In the genomic region with DNA sequence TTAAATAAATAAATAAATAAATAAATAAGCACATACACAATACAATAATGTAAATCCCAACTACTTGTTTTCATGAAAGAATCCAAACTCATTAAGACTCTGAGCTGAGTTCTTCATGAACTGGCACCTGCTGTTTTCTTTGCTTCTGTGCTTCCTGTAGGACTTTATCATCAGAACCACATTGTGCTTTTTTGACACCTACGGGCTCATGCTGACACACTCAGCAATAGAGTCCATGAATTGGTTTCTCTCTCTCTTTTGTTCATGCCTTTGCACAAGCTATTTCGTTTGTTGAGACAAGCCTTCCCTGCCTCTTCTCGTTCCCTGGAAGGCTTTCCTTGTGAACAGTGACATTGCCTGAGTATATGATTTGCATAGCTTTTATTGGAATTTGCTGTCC, we compare ENCODE assay signal across 34 mouse cellular contexts. TPM values are rescaled to one million over a fixed set of nuclear protein-coding genes. Genes with fewer than 3 reads are reported as not detected.
"Had no signal": no experiment of that assay in that cellular context is flagged by ENCODE, and none has a peak within 500 bp of the region (broad histone marks: within the 10 kb centered on the region; RNA-seq: fewer than 3 reads in every experiment).

No protein-coding gene starts in this region.

- H3K36me3 ChIP-seq: heart, embryonic 10.5 days; heart, embryonic 12.5 days; heart, embryonic 13.5 days; heart, embryonic 15.5 days; hindbrain, embryonic 10.5 days; hindbrain, embryonic 12.5 days; hindbrain, embryonic 13.5 days; hindbrain, embryonic 15.5 days; intestine, embryonic 15.5 days; kidney, embryonic 15.5 days had no signal

- H3K4me3 ChIP-seq: heart, embryonic 10.5 days; heart, embryonic 12.5 days; heart, embryonic 13.5 days; heart, embryonic 15.5 days; hindbrain, embryonic 10.5 days; hindbrain, embryonic 12.5 days; hindbrain, embryonic 13.5 days; hindbrain, embryonic 15.5 days; intestine, embryonic 15.5 days; kidney, embryonic 15.5 days; layer of hippocampus, adult 2 months had no signal

- H3K27me3 ChIP-seq: heart, embryonic 12.5 days; heart, embryonic 13.5 days; heart, embryonic 15.5 days; hindbrain, embryonic 12.5 days; hindbrain, embryonic 13.5 days; hindbrain, embryonic 15.5 days; intestine, embryonic 15.5 days; kidney, embryonic 15.5 days had no signal

- H3K27ac ChIP-seq: heart, embryonic 10.5 days; heart, embryonic 13.5 days; heart, embryonic 15.5 days; hindbrain, embryonic 10.5 days; hindbrain, embryonic 12.5 days; hindbrain, embryonic 13.5 days; hindbrain, embryonic 14.5 days; hindbrain, embryonic 15.5 days; hindbrain, postnatal 0 days; intestine, embryonic 15.5 days; kidney, embryonic 15.5 days; kidney, postnatal 0 days; layer of hippocampus, adult 2 months had no signal

- H3K4me1 ChIP-seq: heart, embryonic 10.5 days; heart, embryonic 12.5 days; heart, embryonic 13.5 days; heart, embryonic 15.5 days; hindbrain, embryonic 10.5 days; hindbrain, embryonic 12.5 days; hindbrain, embryonic 13.5 days; hindbrain, embryonic 15.5 days; intestine, embryonic 15.5 days; kidney, embryonic 15.5 days had no signal

- H3K9me3 ChIP-seq: heart, embryonic 10.5 days; heart, embryonic 12.5 days; heart, embryonic 13.5 days; heart, embryonic 15.5 days; hindbrain, embryonic 10.5 days; hindbrain, embryonic 12.5 days; hindbrain, embryonic 13.5 days; hindbrain, embryonic 15.5 days; intestine, embryonic 15.5 days; kidney, embryonic 15.5 days had no signal

- DNase-seq: heart, postnatal 10 days; heart, postnatal 14 days; heart, postnatal 36 days; heart, postnatal 4 days; kidney, adult 11 months; kidney, adult 18-20 months; kidney, adult 2 months; kidney, adult 8-10 months; kidney, adult 9 months; kidney, postnatal 10 days; kidney, postnatal 14 days; kidney, postnatal 25 days; kidney, postnatal 36 days; kidney, postnatal 4 days; layer of hippocampus, adult 9-11 months; layer of hippocampus, postnatal 36 days had no signal

- ATAC-seq: hindbrain, embryonic 16.5 days; hindbrain, postnatal 0 days; inflammation-experienced regulatory T-cells, adult 6 months; intestine, embryonic 15.5 days; intestine, embryonic 16.5 days had no signal

- H3K9ac ChIP-seq: heart, embryonic 12.5 days; heart, embryonic 13.5 days; heart, embryonic 15.5 days; hindbrain, embryonic 12.5 days; hindbrain, embryonic 13.5 days; hindbrain, embryonic 14.5 days; hindbrain, embryonic 15.5 days; intestine, embryonic 15.5 days; kidney, embryonic 15.5 days had no signal

- H3K4me2 ChIP-seq: heart, embryonic 11.5 days; heart, embryonic 12.5 days; heart, embryonic 13.5 days; heart, embryonic 15.5 days; hindbrain, embryonic 12.5 days; hindbrain, embryonic 13.5 days; hindbrain, embryonic 14.5 days; hindbrain, embryonic 15.5 days; intestine, embryonic 15.5 days; kidney, embryonic 15.5 days had no signal

RNA-seq across cellular contexts. Expression of a gene that starts 46.8 kb away (rescaled TPM):
- polyA plus RNA-seq: inflammation-experienced regulatory T-cells, adult 6 months had no signal
